Comparison of ENCODE assay signal across 17 mouse cellular contexts in the genomic region with DNA sequence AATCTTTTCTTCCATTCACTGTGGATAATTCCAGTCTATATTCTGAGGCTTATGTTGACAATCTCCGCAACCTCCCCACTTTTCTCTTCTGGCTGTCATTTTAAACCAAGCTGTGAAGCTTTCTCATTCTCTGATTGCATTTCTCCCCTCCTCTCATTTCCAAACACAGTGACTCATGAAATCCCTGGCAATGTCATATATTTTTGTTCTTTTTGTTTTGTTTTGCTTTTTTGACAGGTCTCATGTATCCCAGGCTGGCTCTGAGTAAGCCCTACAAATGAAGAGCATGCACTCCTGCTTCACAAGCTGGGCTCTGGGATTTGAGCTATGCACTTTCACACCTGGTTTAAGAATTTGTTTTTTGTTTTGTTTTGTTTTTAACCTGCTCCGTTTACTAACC.
"Had no signal": no experiment of that assay in that cellular context is flagged by ENCODE, and none has a peak within 500 bp of the region (broad histone marks: within the 10 kb centered on the region; RNA-seq: fewer than 3 reads in every experiment).

No protein-coding gene starts in this region.

- H3K4me3 ChIP-seq: liver, embryonic 15.5 days; lung, embryonic 15.5 days; megakaryocyte, embryonic 14.5 days; midbrain, embryonic 13.5 days; midbrain, embryonic 15.5 days; neural tube, embryonic 13.5 days; neural tube, embryonic 15.5 days; stomach, embryonic 15.5 days had no signal

- H3K36me3 ChIP-seq: liver, embryonic 15.5 days; lung, embryonic 15.5 days; midbrain, embryonic 13.5 days; midbrain, embryonic 15.5 days; neural tube, embryonic 13.5 days; neural tube, embryonic 15.5 days; stomach, embryonic 15.5 days had no signal

- H3K27me3 ChIP-seq: liver, embryonic 15.5 days; lung, embryonic 15.5 days; midbrain, embryonic 15.5 days; neural tube, embryonic 15.5 days; stomach, embryonic 15.5 days had no signal

- H3K4me2 ChIP-seq: liver, embryonic 15.5 days; lung, embryonic 15.5 days; midbrain, embryonic 11.5 days; midbrain, embryonic 13.5 days; midbrain, embryonic 15.5 days; neural tube, embryonic 13.5 days; neural tube, embryonic 15.5 days; stomach, embryonic 15.5 days had no signal

- DNase-seq: liver, postnatal 0 days; lung, adult 2 months; lung, postnatal 14 days; lung, postnatal 36 days; retina, postnatal 1 day; right cerebral cortex, adult 18-20 months; thymus, postnatal 14 days; thymus, postnatal 4 days had no signal
